Mouse (Mus musculus): ENCODE data around the gene Prpf31. TPM values are rescaled to one million over a fixed set of nuclear protein-coding genes. Genes with fewer than 3 reads are reported as not detected.

The Prpf31 gene
- polyA plus RNA-seq, 1 experiment from 2014 or later, result 79.5 TPM

- Histone ChIP-seq H3K4me2 (replicated peaks) (peak within 1 kb of the TSS; percentile 86), H3K4me1 (replicated peaks; ENCODE audit: control insufficient read depth, insufficient read depth, low read length) (peaks cover 12% of the 10 kb centered on the region), H3K36me3 (replicated peaks; ENCODE audit: control insufficient read depth, insufficient read depth) (peaks cover 24% of the 10 kb centered on the region), H3K27ac (no peak within 1 kb of the TSS), H3K27me3 (ENCODE audit: control insufficient read depth, insufficient read depth, low read length) (no peaks in the 10 kb centered on the region), H3K9me3 (ENCODE audit: control insufficient read depth, low read length) (no peaks in the 10 kb centered on the region), H3K4me3 (replicated peaks; ENCODE audit: low read length) (peak within 1 kb of the TSS; percentile 74), H3K9ac (no peak within 1 kb of the TSS)
- WGBS, result 79% methylated on average over 4 of the region's 4 CpGs
- DNase-seq (ENCODE audit: low spot score) (no peak), ATAC-seq (ENCODE audit: low FRiP score) (no peak)
Measured at GRCm38 (mm10) chr7:3616057-3616388, 13.8 kb upstream of the Prpf31 start, which contains the start of gene Oscar. Gene Oscar (minus strand): TSS chr7:3616157.

GRCm38 (mm10) chr7:3616389-3617241, 13.2 kb upstream of the Prpf31 start:
- peak overlapping the region; percentile 74 for H3K4me3 ChIP-seq (replicated peaks; ENCODE audit: low read length)
- H3K9ac ChIP-seq, result no peak overlapping the region
- ATAC-seq (ENCODE audit: low FRiP score) (peak; percentile 3; the same call in 1 of the 2 replicates), DNase-seq (ENCODE audit: low spot score) (no peak)
- H3K36me3 ChIP-seq (replicated peaks; ENCODE audit: control insufficient read depth, insufficient read depth), result peaks cover 30% of the 10 kb centered on the region
- no peak overlapping the region for H3K27ac ChIP-seq
- peak overlapping the region; percentile 86 for H3K4me2 ChIP-seq (replicated peaks)
- 42% methylated on average over 6 of the region's 6 CpGs for WGBS
- peaks cover 12% of the 10 kb centered on the region for H3K4me1 ChIP-seq (replicated peaks; ENCODE audit: control insufficient read depth, insufficient read depth, low read length)
- H3K27me3 ChIP-seq (ENCODE audit: control insufficient read depth, insufficient read depth, low read length), result no peaks in the 10 kb centered on the region
- no peaks in the 10 kb centered on the region for H3K9me3 ChIP-seq (ENCODE audit: control insufficient read depth, low read length)

- no peaks in the 10 kb centered on the region for H3K9me3 ChIP-seq (ENCODE audit: control insufficient read depth, low read length)
- H3K4me2 ChIP-seq (replicated peaks), result peak within 1 kb of the TSS; percentile 86
- peaks cover 38% of the 10 kb centered on the region for H3K36me3 ChIP-seq (replicated peaks; ENCODE audit: control insufficient read depth, insufficient read depth)
- H3K9ac ChIP-seq, result peak within 1 kb of the TSS; percentile 82
- under 1% methylated on average over 32 of the region's 32 CpGs for WGBS
- DNase-seq (ENCODE audit: low spot score), result peak; percentile 89
- H3K4me3 ChIP-seq (replicated peaks; ENCODE audit: low read length), result peak within 1 kb of the TSS; percentile 74
- ATAC-seq (ENCODE audit: low FRiP score), result peak; percentile 95
- peaks cover 12% of the 10 kb centered on the region for H3K4me1 ChIP-seq (replicated peaks; ENCODE audit: control insufficient read depth, insufficient read depth, low read length)
- H3K27me3 ChIP-seq (ENCODE audit: control insufficient read depth, insufficient read depth, low read length), result no peaks in the 10 kb centered on the region
- H3K27ac ChIP-seq, result peak within 1 kb of the TSS; percentile 73
Measured at GRCm38 (mm10) chr7:3617242-3617995, 12.4 kb upstream of the Prpf31 start, which contains the start of gene Ndufa3. Gene Ndufa3 (plus strand): TSS chr7:3617373.

- DNase-seq (ENCODE audit: low spot score), result no peak
- H3K27me3 ChIP-seq (ENCODE audit: control insufficient read depth, insufficient read depth, low read length), result no peaks in the 10 kb centered on the region
- H3K9me3 ChIP-seq (ENCODE audit: control insufficient read depth, low read length), result no peaks in the 10 kb centered on the region
- peak; percentile 29; the same call in 1 of the 2 replicates for ATAC-seq (ENCODE audit: low FRiP score)
- WGBS, result 39% methylated on average over 4 of the region's 4 CpGs
- H3K9ac ChIP-seq, result peak overlapping the region; percentile 66
- H3K27ac ChIP-seq, result peak overlapping the region; percentile 70
- peak overlapping the region; percentile 80 for H3K4me2 ChIP-seq (replicated peaks)
- H3K36me3 ChIP-seq (replicated peaks; ENCODE audit: control insufficient read depth, insufficient read depth), result peaks cover 40% of the 10 kb centered on the region
- peak overlapping the region; percentile 54 for H3K4me3 ChIP-seq (replicated peaks; ENCODE audit: low read length)
- H3K4me1 ChIP-seq (replicated peaks; ENCODE audit: control insufficient read depth, insufficient read depth, low read length), result peaks cover 18% of the 10 kb centered on the region
Measured at GRCm38 (mm10) chr7:3629030-3629429, 755 bp upstream of the Prpf31 start.

GRCm38 (mm10) chr7:3630478-3630815, 662 bp downstream of the Prpf31 start:
- H3K27ac ChIP-seq, result no peak overlapping the region; the same call in 1 of the 2 replicates
- H3K36me3 ChIP-seq (replicated peaks; ENCODE audit: control insufficient read depth, insufficient read depth), result peaks cover 36% of the 10 kb centered on the region
- DNase-seq (ENCODE audit: low spot score) (no peak), ATAC-seq (ENCODE audit: low FRiP score) (no peak)
- peak overlapping the region; percentile 80 for H3K4me2 ChIP-seq (replicated peaks)
- H3K27me3 ChIP-seq (ENCODE audit: control insufficient read depth, insufficient read depth, low read length), result no peaks in the 10 kb centered on the region
- peak overlapping the region; percentile 66 for H3K9ac ChIP-seq
- no peaks in the 10 kb centered on the region for H3K9me3 ChIP-seq (ENCODE audit: control insufficient read depth, low read length)
- peaks cover 18% of the 10 kb centered on the region for H3K4me1 ChIP-seq (replicated peaks; ENCODE audit: control insufficient read depth, insufficient read depth, low read length)
- peak overlapping the region; percentile 54 for H3K4me3 ChIP-seq (replicated peaks; ENCODE audit: low read length)
- WGBS, result 69% methylated on average over 3 of the region's 3 CpGs

GRCm38 (mm10) chr7:3643412-3643811, 13.6 kb downstream of the Prpf31 start:
- Histone ChIP-seq H3K9ac (0 out of 2 replicates have a peak overlapping the region, but pooled peaks have one; percentile 9), H3K27me3 (ENCODE audit: control insufficient read depth, insufficient read depth, low read length) (no peaks in the 10 kb centered on the region), H3K4me1 (replicated peaks; ENCODE audit: control insufficient read depth, insufficient read depth, low read length) (peaks cover 29% of the 10 kb centered on the region), H3K4me3 (replicated peaks; ENCODE audit: low read length) (no peak overlapping the region), H3K4me2 (replicated peaks) (no peak overlapping the region), H3K9me3 (ENCODE audit: control insufficient read depth, low read length) (no peaks in the 10 kb centered on the region), H3K27ac (no peak overlapping the region), H3K36me3 (replicated peaks; ENCODE audit: control insufficient read depth, insufficient read depth) (peaks cover 34% of the 10 kb centered on the region)
- no peak for DNase-seq (ENCODE audit: low spot score)
- WGBS, result 77% methylated on average over 5 of the region's 5 CpGs
- ATAC-seq (ENCODE audit: low FRiP score), result no peak

GRCm38 (mm10) chr7:3643843-3644242, 14.1 kb downstream of the Prpf31 start:
- DNase-seq (ENCODE audit: low spot score), result no peak

GRCm38 (mm10) chr7:3644348-3644671, 14.5 kb downstream of the Prpf31 start:
- ATAC-seq (ENCODE audit: low FRiP score), result no peak

More at GRCm38 (mm10) chr7:3643843-3644242, 14.1 kb downstream of the Prpf31 start:
- WGBS, result 29% methylated on average over 9 of the region's 9 CpGs
- peaks cover 33% of the 10 kb centered on the region for H3K4me1 ChIP-seq (replicated peaks; ENCODE audit: control insufficient read depth, insufficient read depth, low read length)
- peak overlapping the region; percentile 52 for H3K4me2 ChIP-seq (replicated peaks)
- peak overlapping the region; percentile 85 for H3K4me3 ChIP-seq (replicated peaks; ENCODE audit: low read length)
- ATAC-seq (ENCODE audit: low FRiP score), result no peak
- peaks cover 30% of the 10 kb centered on the region for H3K36me3 ChIP-seq (replicated peaks; ENCODE audit: control insufficient read depth, insufficient read depth)
- no peaks in the 10 kb centered on the region for H3K27me3 ChIP-seq (ENCODE audit: control insufficient read depth, insufficient read depth, low read length)
- no peaks in the 10 kb centered on the region for H3K9me3 ChIP-seq (ENCODE audit: control insufficient read depth, low read length)
- no peak overlapping the region for H3K27ac ChIP-seq
- 0 out of 2 replicates have a peak overlapping the region, but pooled peaks have one; percentile 9 for H3K9ac ChIP-seq

More at GRCm38 (mm10) chr7:3644348-3644671, 14.5 kb downstream of the Prpf31 start:
- no peaks in the 10 kb centered on the region for H3K9me3 ChIP-seq (ENCODE audit: control insufficient read depth, low read length)
- no peak for DNase-seq (ENCODE audit: low spot score)
- H3K4me1 ChIP-seq (replicated peaks; ENCODE audit: control insufficient read depth, insufficient read depth, low read length), result peaks cover 35% of the 10 kb centered on the region
- 0 out of 2 replicates have a peak overlapping the region, but pooled peaks have one; percentile 9 for H3K9ac ChIP-seq
- no peaks in the 10 kb centered on the region for H3K27me3 ChIP-seq (ENCODE audit: control insufficient read depth, insufficient read depth, low read length)
- H3K36me3 ChIP-seq (replicated peaks; ENCODE audit: control insufficient read depth, insufficient read depth), result peaks cover 26% of the 10 kb centered on the region
- peak overlapping the region; percentile 85 for H3K4me3 ChIP-seq (replicated peaks; ENCODE audit: low read length)
- H3K27ac ChIP-seq, result no peak overlapping the region
- WGBS, result under 1% methylated on average over 11 of the region's 11 CpGs
- peak overlapping the region; percentile 52 for H3K4me2 ChIP-seq (replicated peaks)
